Mouse (Mus musculus) forebrain, embryonic 12.5 days (tissue): ENCODE measurements at regions not wholly inside any gene's neighbourhood (a gene's known extent, or its start where the extent isn't known, plus 50 kb on each side); places are given as distances from the start of the nearest gene placed in this dataset.
A peak's percentile ranks its signal among the peaks of the same experiment; 100 is the strongest.

Experiments used
- ATAC-seq: fragments of 200-750 bp; cut with Nextera tagmentation; 2 replicates; pipeline ENCODE4 v1.8.0; 2017; ENCODE audit warnings: moderate TSS enrichment; ENCODE audit not compliant: low FRiP score
- H3K27ac ChIP-seq: fragments of 300-500 bp; sonication (generic); 2 replicates; pipeline ENCODE4 v1.5.1; 2016; ENCODE audit warnings: mild to moderate bottlenecking
- H3K27me3 ChIP-seq: fragments of 300-500 bp; sonication (generic); 2 replicates; pipeline ENCODE4 v1.6.1; 2016; ENCODE audit warnings: mild to moderate bottlenecking
- H3K36me3 ChIP-seq: fragments of 300-500 bp; sonication (generic); replicated peaks from 2 replicates; pipeline ENCODE4 v1.6.1; 2016; ENCODE audit warnings: mild to moderate bottlenecking
- H3K4me1 ChIP-seq: fragments of 300-500 bp; sonication (generic); 2 replicates; pipeline ENCODE4 v1.6.1; 2016
- H3K4me2 ChIP-seq: fragments of 300-500 bp; sonication (generic); 2 replicates; pipeline ENCODE4 v1.6.1; 2016; ENCODE audit warnings: mild to moderate bottlenecking, moderate library complexity
- H3K4me3 ChIP-seq: fragments of 300-500 bp; sonication (generic); replicated peaks from 2 replicates; pipeline ENCODE4 v1.5.1; 2016; ENCODE audit warnings: mild to moderate bottlenecking
- H3K9ac ChIP-seq: fragments of 300-500 bp; sonication (generic); 2 replicates; pipeline ENCODE4 v1.6.1; 2016; ENCODE audit warnings: mild to moderate bottlenecking
- H3K9me3 ChIP-seq: fragments of 300-500 bp; sonication (generic); 2 replicates; pipeline ENCODE4 v1.6.1; 2016
- WGBS: fragments of 180-500 bp; shearing (Covaris S2); methylation state at CpG from one replicate; pipeline ENCODE4 v1.1.7; 2016; 5-methylcytosine and 5-hydroxymethylcytosine counted together

- peak overlapping the region; percentile 97 for H3K27ac ChIP-seq
- peak overlapping the region; percentile 44; the same call in 1 of the 2 replicates for H3K9ac ChIP-seq
- no peaks in the 10 kb centered on the region for H3K9me3 ChIP-seq
- WGBS: 72% methylated on average over 16 of the region's 16 CpGs
- no peak for ATAC-seq
- 0 out of 2 replicates have a peak, but pooled peaks cover 5% of the 10 kb centered on the region for H3K27me3 ChIP-seq
- H3K36me3 ChIP-seq: no peaks in the 10 kb centered on the region
- no peak overlapping the region for H3K4me2 ChIP-seq
- no peak overlapping the region for H3K4me3 ChIP-seq
- peaks cover 65% of the 10 kb centered on the region for H3K4me1 ChIP-seq
These were observed 74.2 kb upstream of the Irf2bp2 start for GRCm38 (mm10) chr8:126667721-126668656.

- H3K4me3 ChIP-seq: no peak overlapping the region
- H3K4me1 ChIP-seq: peaks cover 73% of the 10 kb centered on the region
- H3K9me3 ChIP-seq: no peaks in the 10 kb centered on the region
- 0 out of 2 replicates have a peak, but pooled peaks cover 5% of the 10 kb centered on the region for H3K27me3 ChIP-seq
- peak overlapping the region; percentile 44 for H3K4me2 ChIP-seq
- H3K9ac ChIP-seq: peak overlapping the region; percentile 44
- peak overlapping the region; percentile 97 for H3K27ac ChIP-seq
- WGBS: 52% methylated on average over 12 of the region's 12 CpGs
- no peaks in the 10 kb centered on the region for H3K36me3 ChIP-seq
- peak; percentile 24 for ATAC-seq
These were observed 73.4 kb upstream of the Irf2bp2 start for GRCm38 (mm10) chr8:126667086-126667720.

- peaks cover 80% of the 10 kb centered on the region for H3K4me1 ChIP-seq
- peak overlapping the region; percentile 97 for H3K27ac ChIP-seq
- H3K4me3 ChIP-seq: no peak overlapping the region
- peak overlapping the region; percentile 44 for H3K4me2 ChIP-seq
- H3K36me3 ChIP-seq: no peaks in the 10 kb centered on the region
- H3K9ac ChIP-seq: peak overlapping the region; percentile 44
- ATAC-seq: peak; percentile 92
- WGBS: under 1% methylated on average over 15 of the region's 15 CpGs
- no peaks in the 10 kb centered on the region for H3K9me3 ChIP-seq
- H3K27me3 ChIP-seq: 0 out of 2 replicates have a peak, but pooled peaks cover 5% of the 10 kb centered on the region
These were observed 72.7 kb upstream of the Irf2bp2 start for GRCm38 (mm10) chr8:126666327-126667085.

DNA sequence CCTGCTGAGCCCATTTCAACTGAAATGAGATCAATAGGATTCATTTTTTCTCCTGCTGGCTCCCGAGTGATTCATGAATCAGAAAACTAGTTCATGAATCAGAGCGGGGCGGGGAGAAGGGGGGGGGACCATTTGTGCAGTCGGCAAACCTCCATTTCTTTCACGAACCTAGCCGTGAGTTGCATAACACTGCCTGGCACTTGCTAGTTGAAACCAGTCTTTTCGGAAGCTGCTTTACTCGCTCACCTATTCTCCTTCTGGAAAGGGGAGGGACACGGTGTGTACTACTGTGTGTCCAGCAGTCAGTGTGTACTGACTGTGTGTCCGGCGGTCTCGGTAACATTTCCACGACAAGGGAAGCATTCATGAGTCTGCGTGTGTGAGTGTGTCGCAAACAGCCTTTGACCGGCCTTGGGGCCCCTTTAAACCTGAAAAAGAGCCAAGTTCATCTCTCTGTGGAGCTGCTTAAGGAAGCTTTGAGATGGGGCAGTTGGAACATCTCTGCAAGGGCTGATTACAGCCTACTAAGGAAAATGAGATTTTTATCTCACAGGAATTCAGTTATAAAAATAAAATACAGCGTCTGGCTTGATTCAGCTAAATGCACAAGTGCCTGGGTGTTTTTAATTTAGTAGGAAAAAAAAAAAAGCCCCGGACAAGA, 71.9 kb upstream of the Irf2bp2 start:
- H3K4me3 ChIP-seq: no peak overlapping the region
- H3K4me1 ChIP-seq: peaks cover 88% of the 10 kb centered on the region
- peak overlapping the region; percentile 31 for H3K4me2 ChIP-seq
- peak overlapping the region; percentile 97 for H3K27ac ChIP-seq
- no peaks in the 10 kb centered on the region for H3K9me3 ChIP-seq
- ATAC-seq: peak; percentile 0; the same call in 1 of the 2 replicates
- 11% methylated on average over 18 of the region's 18 CpGs for WGBS
- peak overlapping the region; percentile 36; the same call in 1 of the 2 replicates for H3K9ac ChIP-seq
- 0 out of 2 replicates have a peak, but pooled peaks cover 5% of the 10 kb centered on the region for H3K27me3 ChIP-seq
- no peaks in the 10 kb centered on the region for H3K36me3 ChIP-seq

DNA sequence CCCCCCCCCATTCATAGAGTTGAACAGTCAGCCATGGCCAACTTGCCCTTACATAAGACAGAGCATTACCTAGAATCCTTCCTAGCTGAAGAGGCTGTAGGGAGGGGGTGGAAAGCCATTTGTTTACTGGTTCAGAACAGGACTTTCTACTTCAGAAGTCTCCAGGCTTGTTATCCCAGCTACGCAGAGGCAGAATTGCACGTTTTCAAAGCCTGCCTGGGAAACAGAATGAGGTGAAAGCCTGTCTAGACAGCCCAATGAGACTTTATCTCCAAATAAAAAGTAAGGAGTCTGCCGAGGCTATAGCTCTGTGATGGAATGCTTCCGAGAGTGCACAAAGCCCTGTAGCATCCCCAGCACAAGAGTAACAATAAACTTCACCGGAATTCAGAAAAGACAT, 71.1 kb upstream of the Irf2bp2 start:
- peaks cover 96% of the 10 kb centered on the region for H3K4me1 ChIP-seq
- H3K9me3 ChIP-seq: no peaks in the 10 kb centered on the region
- no peak overlapping the region for H3K4me3 ChIP-seq
- 0 out of 2 replicates have a peak, but pooled peaks cover 5% of the 10 kb centered on the region for H3K27me3 ChIP-seq
- WGBS: 67% methylated on average over 5 of the region's 5 CpGs
- H3K4me2 ChIP-seq: no peak overlapping the region
- H3K9ac ChIP-seq: no peak overlapping the region
- H3K27ac ChIP-seq: peak overlapping the region; percentile 97
- ATAC-seq: no peak
- no peaks in the 10 kb centered on the region for H3K36me3 ChIP-seq

- ATAC-seq: no peak
- Histone ChIP-seq H3K4me3 (no peak overlapping the region), H3K27ac (peak overlapping the region; percentile 90), H3K4me2 (no peak overlapping the region), H3K9me3 (no peaks in the 10 kb centered on the region), H3K4me1 (peaks cover 88% of the 10 kb centered on the region), H3K9ac (peak overlapping the region; percentile 9; the same call in 1 of the 2 replicates), H3K36me3 (no peaks in the 10 kb centered on the region), H3K27me3 (no peaks in the 10 kb centered on the region)
- WGBS: 45% methylated on average over 14 of the region's 14 CpGs
These were observed 69.3 kb upstream of the Irf2bp2 start for GRCm38 (mm10) chr8:126662797-126663784.

DNA sequence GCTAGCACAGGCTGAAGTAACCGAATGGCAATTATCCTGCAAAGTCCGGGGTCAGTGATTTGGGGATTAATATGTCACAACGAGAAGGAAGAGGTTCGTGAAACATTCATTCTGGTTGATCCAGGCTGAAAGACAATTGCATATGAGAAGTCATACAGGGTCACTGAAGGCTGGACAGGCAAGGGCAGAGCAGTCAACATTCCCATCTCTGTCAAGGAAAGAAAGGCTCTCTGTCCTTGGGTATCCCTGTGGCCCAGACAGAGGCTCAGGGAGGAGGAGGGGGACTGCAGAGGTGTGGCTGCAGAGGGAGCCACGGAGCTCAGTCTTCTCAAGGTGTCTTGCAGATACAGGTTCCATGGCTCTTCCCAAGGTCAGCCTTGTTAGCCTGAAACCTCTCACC, 68.4 kb upstream of the Irf2bp2 start:
- no peaks in the 10 kb centered on the region for H3K36me3 ChIP-seq
- H3K9me3 ChIP-seq: no peaks in the 10 kb centered on the region
- 40% methylated on average over 5 of the region's 5 CpGs for WGBS
- peaks cover 79% of the 10 kb centered on the region for H3K4me1 ChIP-seq
- H3K27me3 ChIP-seq: no peaks in the 10 kb centered on the region
- no peak overlapping the region for H3K4me3 ChIP-seq
- no peak overlapping the region for H3K4me2 ChIP-seq
- H3K9ac ChIP-seq: no peak overlapping the region
- H3K27ac ChIP-seq: peak overlapping the region; percentile 90
- no peak for ATAC-seq

DNA sequence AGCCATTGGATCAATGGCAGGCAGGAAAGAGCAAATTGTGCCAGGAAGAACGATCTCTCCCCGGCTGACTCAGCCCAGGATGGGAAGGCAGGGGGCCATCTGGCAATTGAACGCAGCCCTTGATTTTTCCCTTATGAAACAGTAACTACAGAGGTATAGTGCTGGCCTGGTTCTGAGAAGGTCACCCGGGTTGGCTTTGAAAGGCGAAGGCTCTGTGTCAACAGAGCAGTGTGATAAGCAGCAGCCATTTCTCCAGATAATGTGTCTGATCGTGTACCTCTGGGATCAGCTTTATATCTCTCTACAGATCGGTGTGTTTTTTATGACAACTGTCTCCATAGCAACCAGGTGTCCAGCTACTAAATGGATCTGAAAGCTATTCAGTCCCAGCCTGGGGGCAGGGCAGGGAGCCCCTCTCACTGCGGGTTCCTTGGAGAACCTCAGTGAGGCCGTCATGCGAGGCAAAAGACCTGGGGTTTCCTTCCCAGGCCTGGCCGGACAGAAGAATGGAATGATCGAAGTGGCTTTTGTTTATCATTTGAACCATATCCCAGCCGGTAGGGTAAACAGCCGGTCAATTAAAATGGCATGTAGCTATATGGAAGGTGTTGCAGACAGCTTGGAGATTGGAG, 67.8 kb upstream of the Irf2bp2 start:
- ATAC-seq: 0 out of 2 replicates have a peak, but pooled peaks have one; percentile 10
- Histone ChIP-seq H3K36me3 (no peaks in the 10 kb centered on the region), H3K9ac (0 out of 2 replicates have a peak overlapping the region, but pooled peaks have one; percentile 25), H3K27ac (peak overlapping the region; percentile 90), H3K27me3 (no peaks in the 10 kb centered on the region), H3K4me2 (peak overlapping the region; percentile 47), H3K9me3 (no peaks in the 10 kb centered on the region), H3K4me3 (no peak overlapping the region), H3K4me1 (peaks cover 74% of the 10 kb centered on the region)
- WGBS: 36% methylated on average over 14 of the region's 14 CpGs

- Histone ChIP-seq H3K9me3 (no peaks in the 10 kb centered on the region), H3K4me2 (peak overlapping the region; percentile 47), H3K36me3 (no peaks in the 10 kb centered on the region), H3K4me3 (no peak overlapping the region), H3K27ac (peak overlapping the region; percentile 90), H3K27me3 (no peaks in the 10 kb centered on the region), H3K9ac (peak overlapping the region; percentile 36), H3K4me1 (peaks cover 66% of the 10 kb centered on the region)
- peak; percentile 31; the same call in 1 of the 2 replicates for ATAC-seq
- WGBS: 14% methylated on average over 10 of the region's 12 CpGs
These were observed 67.0 kb upstream of the Irf2bp2 start for GRCm38 (mm10) chr8:126660658-126661316.
